Mouse (Mus musculus) hindbrain, embryonic 10.5 days (tissue): ENCODE results near the gene Hoxa10. TPM values are rescaled to one million over a fixed set of nuclear protein-coding genes. Genes with fewer than 3 reads are reported as not detected.

Source experiments
- DNase-seq: peaks from one replicate; pipeline ENCODE4 v3.0.0-alpha.2; 2017; ENCODE audit warnings: low spot score
- H3K27ac ChIP-seq: fragments of 300-500 bp; sonication (generic); 2 replicates; pipeline ENCODE4 v1.5.1; 2016; ENCODE audit warnings: mild to moderate bottlenecking, moderate library complexity
- H3K27me3 ChIP-seq: fragments of 300-500 bp; sonication (generic); 2 replicates; pipeline ENCODE4 v1.6.1; 2016; ENCODE audit warnings: mild to moderate bottlenecking; ENCODE audit not compliant: poor library complexity, insufficient read depth, severe bottlenecking
- H3K36me3 ChIP-seq: fragments of 300-500 bp; sonication (generic); 2 replicates; pipeline ENCODE4 v1.6.1; 2016; ENCODE audit warnings: mild to moderate bottlenecking, moderate library complexity
- H3K4me1 ChIP-seq: fragments of 300-500 bp; sonication (generic); replicated peaks from 2 replicates; pipeline ENCODE4 v1.6.1; 2016; ENCODE audit warnings: mild to moderate bottlenecking
- H3K4me3 ChIP-seq: fragments of 300-500 bp; sonication (generic); 2 replicates; pipeline ENCODE4 v1.5.1; 2016; ENCODE audit warnings: mild to moderate bottlenecking, moderate library complexity
- H3K9me3 ChIP-seq: fragments of 300-500 bp; sonication (generic); 2 replicates; pipeline ENCODE4 v1.6.1; 2016; ENCODE audit warnings: mild to moderate bottlenecking, moderate library complexity
- WGBS: fragments of 180-500 bp; shearing (Covaris S2); methylation state at CpG from one replicate; pipeline ENCODE4 v1.1.7; 2016; 5-methylcytosine and 5-hydroxymethylcytosine counted together
- polyA plus RNA-seq: library from polyadenylated mRNA; unstranded; fragments of >200 nt; fragmentation: Nextera tagmentation; extraction: Ambion mirVana; gene quantifications from 2 replicates; pipeline ENCODE4 v1.2.1, GENCODE M21; 2016

Hoxa10 gene
- polyA plus RNA-seq, 1 experiment from 2014 or later, result not detected

- H3K27me3 ChIP-seq, result peaks cover 99% of the 10 kb centered on the region
- DNase-seq, result peak; percentile 24
- no peak overlapping the region for H3K4me3 ChIP-seq
- no peaks in the 10 kb centered on the region for H3K9me3 ChIP-seq
- H3K36me3 ChIP-seq, result no peaks in the 10 kb centered on the region
- H3K27ac ChIP-seq, result no peak overlapping the region
- H3K4me1 ChIP-seq, result no peaks in the 10 kb centered on the region
- WGBS, result 2% methylated on average over 3 of the region's 3 CpGs
Observed at GRCm38 (mm10) chr6:52268756-52269155, 28.1 kb upstream of the Hoxa10 start.

DNA sequence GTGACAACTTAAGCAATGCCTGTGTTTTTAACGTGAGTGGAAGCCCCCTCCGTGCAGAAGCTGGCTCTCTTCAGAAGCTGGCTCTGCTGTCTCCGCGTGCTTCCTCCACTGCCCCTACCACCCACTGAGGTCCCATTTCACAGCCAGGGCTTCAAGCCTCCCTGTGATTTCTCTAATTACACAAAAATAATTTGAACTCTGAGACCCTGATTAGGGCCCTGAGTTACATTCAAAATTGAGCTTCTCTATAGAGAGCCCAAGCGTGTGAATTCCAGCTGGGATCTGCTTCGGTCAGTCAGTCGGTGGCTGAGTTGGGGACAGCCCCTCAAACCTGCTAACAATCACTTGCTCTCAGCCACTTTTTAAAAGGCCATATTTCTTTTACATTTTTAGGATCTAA lies 27.7 kb upstream of the Hoxa10 start:
- Histone ChIP-seq H3K36me3 (no peaks in the 10 kb centered on the region), H3K4me3 (no peak overlapping the region), H3K27ac (no peak overlapping the region), H3K4me1 (no peaks in the 10 kb centered on the region), H3K27me3 (peaks cover 99% of the 10 kb centered on the region), H3K9me3 (no peaks in the 10 kb centered on the region)
- 1% methylated on average over 7 of the region's 7 CpGs for WGBS
- DNase-seq, result no peak

GRCm38 (mm10) chr6:52267691-52268090 lies 27.0 kb upstream of the Hoxa10 start:
- no peaks in the 10 kb centered on the region for H3K4me1 ChIP-seq
- H3K4me3 ChIP-seq, result no peak overlapping the region
- no peaks in the 10 kb centered on the region for H3K9me3 ChIP-seq
- WGBS, result 8% methylated on average over 3 of the region's 3 CpGs
- no peaks in the 10 kb centered on the region for H3K36me3 ChIP-seq
- peaks cover 99% of the 10 kb centered on the region for H3K27me3 ChIP-seq
- DNase-seq, result no peak
- no peak overlapping the region for H3K27ac ChIP-seq

- Histone ChIP-seq H3K9me3 (no peaks in the 10 kb centered on the region), H3K27me3 (peaks cover 99% of the 10 kb centered on the region), H3K4me3 (no peak overlapping the region), H3K36me3 (no peaks in the 10 kb centered on the region), H3K4me1 (no peaks in the 10 kb centered on the region), H3K27ac (no peak overlapping the region)
- no peak for DNase-seq
- WGBS, result 18% methylated on average over 5 of the region's 5 CpGs
Observed at GRCm38 (mm10) chr6:52267221-52267620, 26.6 kb upstream of the Hoxa10 start.

DNA sequence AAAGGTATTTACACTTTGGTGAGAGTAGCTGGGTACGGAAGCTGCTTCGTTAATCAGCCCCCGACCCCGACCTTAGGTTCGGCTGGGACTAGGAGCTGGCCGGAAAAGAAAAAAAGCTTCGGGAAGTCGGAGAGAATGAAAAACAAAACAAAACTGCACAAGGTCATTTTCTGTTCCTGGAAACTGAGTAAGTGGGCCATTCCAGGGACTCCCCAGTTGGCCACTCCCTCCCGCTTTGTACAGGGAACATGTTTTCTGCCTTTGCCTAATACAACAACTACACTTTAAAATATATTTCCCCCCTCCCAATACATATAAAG lies 26.0 kb upstream of the Hoxa10 start:
- no peak for DNase-seq
- peaks cover 100% of the 10 kb centered on the region for H3K27me3 ChIP-seq
- H3K27ac ChIP-seq, result no peak overlapping the region
- under 1% methylated on average over 9 of the region's 9 CpGs for whole genome bisulfite sequencing
- no peaks in the 10 kb centered on the region for H3K4me1 ChIP-seq
- no peaks in the 10 kb centered on the region for H3K36me3 ChIP-seq
- no peaks in the 10 kb centered on the region for H3K9me3 ChIP-seq
- H3K4me3 ChIP-seq, result no peak overlapping the region

- DNase-seq, result peak; percentile 58
- 1% methylated on average over 19 of the region's 19 CpGs for WGBS
- H3K27me3 ChIP-seq, result peaks cover 100% of the 10 kb centered on the region
Observed at GRCm38 (mm10) chr6:52265913-52266665, 25.4 kb upstream of the Hoxa10 start.

GRCm38 (mm10) chr6:52265306-52265912 lies 24.8 kb upstream of the Hoxa10 start:
- under 1% methylated on average over 18 of the region's 18 CpGs for WGBS
- H3K4me1 ChIP-seq, result peaks cover 8% of the 10 kb centered on the region

More at GRCm38 (mm10) chr6:52265913-52266665, 25.4 kb upstream of the Hoxa10 start:
- Histone ChIP-seq H3K27ac (no peak overlapping the region), H3K4me1 (peaks cover 2% of the 10 kb centered on the region), H3K4me3 (no peak overlapping the region), H3K36me3 (no peaks in the 10 kb centered on the region), H3K9me3 (no peaks in the 10 kb centered on the region)

DNA sequence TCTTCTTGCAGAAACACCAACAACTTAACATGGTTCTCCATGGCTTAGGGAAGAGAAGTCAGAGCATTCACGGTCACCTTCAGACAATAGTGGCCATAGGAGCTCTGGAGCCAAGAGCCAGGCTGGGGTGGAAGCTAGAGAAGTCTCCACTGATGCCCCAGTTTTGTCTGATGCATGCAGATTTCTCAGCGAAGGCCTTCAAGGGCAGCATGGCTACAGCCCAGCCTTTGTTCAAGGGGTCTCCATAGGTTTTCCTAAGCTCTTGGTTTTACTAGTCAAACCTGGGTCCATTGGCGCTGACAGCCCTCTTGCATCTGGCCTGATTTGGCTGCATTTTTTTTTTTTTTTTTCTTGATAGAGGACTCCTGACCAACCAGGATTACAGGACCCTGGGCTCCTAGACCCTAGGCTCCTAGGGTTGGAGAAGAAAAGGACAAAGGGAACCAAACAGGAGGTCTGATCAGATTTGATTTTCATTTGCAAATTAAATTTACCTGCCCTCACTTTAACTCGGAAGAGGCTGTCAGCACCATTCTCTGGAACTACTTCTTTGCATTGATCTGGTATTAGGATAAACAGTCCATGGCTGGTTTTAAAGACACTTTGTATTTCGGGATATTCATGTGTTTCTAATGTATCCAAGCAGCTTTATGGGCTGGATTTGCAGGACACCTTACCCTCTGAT lies 23.6 kb upstream of the Hoxa10 start:
- H3K4me1 ChIP-seq, result peaks cover 15% of the 10 kb centered on the region
- no peak overlapping the region for H3K4me3 ChIP-seq
- H3K27ac ChIP-seq, result no peak overlapping the region
- peak; percentile 41 for DNase-seq
- WGBS, result 2% methylated on average over 5 of the region's 5 CpGs
- no peaks in the 10 kb centered on the region for H3K36me3 ChIP-seq
- H3K9me3 ChIP-seq, result no peaks in the 10 kb centered on the region
- peaks cover 100% of the 10 kb centered on the region for H3K27me3 ChIP-seq

More at GRCm38 (mm10) chr6:52265306-52265912, 24.8 kb upstream of the Hoxa10 start:
- H3K27ac ChIP-seq, result no peak overlapping the region
- no peak overlapping the region for H3K4me3 ChIP-seq
- peak; percentile 56 for DNase-seq
- H3K36me3 ChIP-seq, result no peaks in the 10 kb centered on the region
- H3K9me3 ChIP-seq, result no peaks in the 10 kb centered on the region
- H3K27me3 ChIP-seq, result peaks cover 100% of the 10 kb centered on the region

DNA sequence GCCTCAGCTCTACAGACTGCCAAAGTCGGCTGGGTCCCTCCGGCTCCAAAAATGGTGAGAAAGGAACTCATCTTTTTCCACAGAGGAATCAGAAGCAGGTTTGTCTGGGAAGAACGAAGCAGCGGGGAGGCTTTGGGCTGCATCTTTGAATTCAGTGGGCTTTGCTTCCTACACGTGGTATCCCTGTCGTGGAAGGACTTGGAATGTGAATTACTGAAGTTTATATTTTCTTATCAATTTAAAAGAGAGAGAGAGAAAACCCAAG lies 22.6 kb upstream of the Hoxa10 start:
- Histone ChIP-seq H3K27me3 (peaks cover 100% of the 10 kb centered on the region), H3K4me3 (no peak overlapping the region), H3K27ac (no peak overlapping the region), H3K9me3 (no peaks in the 10 kb centered on the region), H3K36me3 (no peaks in the 10 kb centered on the region), H3K4me1 (peaks cover 15% of the 10 kb centered on the region)
- 2% methylated on average over 6 of the region's 6 CpGs for WGBS
- DNase-seq, result no peak

GRCm38 (mm10) chr6:52262463-52263320 lies 22.0 kb upstream of the Hoxa10 start:
- DNase-seq, result peak; percentile 60
- Histone ChIP-seq H3K4me1 (peaks cover 15% of the 10 kb centered on the region), H3K27me3 (peaks cover 100% of the 10 kb centered on the region), H3K9me3 (no peaks in the 10 kb centered on the region), H3K4me3 (no peak overlapping the region), H3K36me3 (no peaks in the 10 kb centered on the region), H3K27ac (no peak overlapping the region)
- 2% methylated on average over 24 of the region's 24 CpGs for WGBS

GRCm38 (mm10) chr6:52261751-52262462 lies 21.3 kb upstream of the Hoxa10 start:
- DNase-seq, result peak; percentile 43
- Histone ChIP-seq H3K4me3 (no peak overlapping the region), H3K27ac (no peak overlapping the region), H3K9me3 (no peaks in the 10 kb centered on the region), H3K36me3 (no peaks in the 10 kb centered on the region), H3K27me3 (peaks cover 100% of the 10 kb centered on the region), H3K4me1 (peaks cover 15% of the 10 kb centered on the region)
- 3% methylated on average over 9 of the region's 9 CpGs for WGBS
